Mouse (Mus musculus) liver, embryonic 11.5 days (tissue): ENCODE measurements around the gene Atf4. TPM values are rescaled to one million over a fixed set of nuclear protein-coding genes. Genes with fewer than 3 reads are reported as not detected.

Experiments used
- ATAC-seq: fragments of 200-750 bp; cut with Nextera tagmentation; replicated peaks from 2 replicates; pipeline ENCODE4 v1.8.0; 2017; ENCODE audit warnings: moderate number of reproducible peaks, mild to moderate bottlenecking, moderate TSS enrichment, moderate library complexity; ENCODE audit not compliant: low FRiP score
- DNase-seq: peaks from one replicate; pipeline ENCODE4 v3.0.0-alpha.2; 2017; ENCODE audit warnings: low spot score
- H3K27ac ChIP-seq: fragments of 300-500 bp; sonication (generic); 2 replicates; pipeline ENCODE4 v1.5.1; 2014; ENCODE audit warnings: mild to moderate bottlenecking, low read depth, low read length, control low read depth
- H3K27me3 ChIP-seq: fragments of 300-500 bp; sonication (generic); replicated peaks from 2 replicates; pipeline ENCODE4 v1.6.1; 2014; ENCODE audit warnings: low read length, mixed read lengths; ENCODE audit not compliant: control insufficient read depth, insufficient read depth
- H3K36me3 ChIP-seq: fragments of 300-500 bp; sonication (generic); 2 replicates; pipeline ENCODE4 v1.6.1; 2014; ENCODE audit warnings: mild to moderate bottlenecking, low read length, moderate library complexity, mixed read lengths; ENCODE audit not compliant: control insufficient read depth, insufficient read depth
- H3K4me1 ChIP-seq: fragments of 300-500 bp; sonication (generic); replicated peaks from 2 replicates; pipeline ENCODE4 v1.6.1; 2014; ENCODE audit warnings: low read length, mixed read lengths; ENCODE audit not compliant: control insufficient read depth, insufficient read depth
- H3K4me2 ChIP-seq: fragments of 300-500 bp; sonication (generic); 2 replicates; pipeline ENCODE4 v1.6.1; 2014; ENCODE audit warnings: mild to moderate bottlenecking, control low read depth, moderate library complexity
- H3K4me3 ChIP-seq: fragments of 300-500 bp; sonication (generic); 2 replicates; pipeline ENCODE4 v1.5.1; 2014; ENCODE audit warnings: low read depth, low read length, control low read depth
- H3K9ac ChIP-seq: fragments of 300-500 bp; sonication (generic); 2 replicates; pipeline ENCODE4 v1.6.1; 2014; ENCODE audit warnings: low read depth, low read length, control low read depth
- H3K9me3 ChIP-seq: fragments of 300-500 bp; sonication (generic); 2 replicates; pipeline ENCODE4 v1.6.1; 2016; ENCODE audit warnings: low read length, inconsistent platforms, mixed read lengths; ENCODE audit not compliant: control insufficient read depth
- WGBS: fragments of 180-500 bp; shearing (Covaris S2); extraction: QIAGEN DNeasy Blood & Tissue Kit; methylation state at CpG from one replicate; pipeline ENCODE4 v1.1.7; 2014; 5-methylcytosine and 5-hydroxymethylcytosine counted together
- polyA plus RNA-seq: library from polyadenylated mRNA; unstranded; fragments of >200 nt; fragmentation: Nextera tagmentation; extraction: Ambion mirVana; gene quantifications from 2 replicates; pipeline ENCODE4 v1.2.1, GENCODE M21; 2014

Atf4 gene
- polyA plus RNA-seq, 1 experiment from 2014 or later: 186 TPM

GRCm38 (mm10) chr15:80219705-80220657, 35.0 kb upstream of the Atf4 start:
- no peaks in the 10 kb centered on the region for H3K36me3 ChIP-seq
- peaks cover 7% of the 10 kb centered on the region for H3K4me1 ChIP-seq
- no peaks in the 10 kb centered on the region for H3K27me3 ChIP-seq
- DNase-seq: no peak
- H3K9me3 ChIP-seq: no peaks in the 10 kb centered on the region
- H3K9ac ChIP-seq: peak overlapping the region; percentile 13; the same call in 1 of the 2 replicates
- H3K4me2 ChIP-seq: peak overlapping the region; percentile 50
- H3K4me3 ChIP-seq: peak overlapping the region; percentile 2; the same call in 1 of the 2 replicates
- WGBS: 62% methylated on average over 4 of the region's 4 CpGs
- no peak for ATAC-seq
- no peak overlapping the region; the same call in 1 of the 2 replicates for H3K27ac ChIP-seq

GRCm38 (mm10) chr15:80221031-80221430, 34.0 kb upstream of the Atf4 start:
- ATAC-seq: no peak
- 65% methylated on average over 8 of the region's 8 CpGs for WGBS
- no peaks in the 10 kb centered on the region for H3K9me3 ChIP-seq

GRCm38 (mm10) chr15:80223751-80224150, 31.2 kb upstream of the Atf4 start:
- no peak overlapping the region for H3K4me3 ChIP-seq
- H3K4me1 ChIP-seq: peaks cover 7% of the 10 kb centered on the region
- H3K9me3 ChIP-seq: no peaks in the 10 kb centered on the region
- no peak overlapping the region for H3K9ac ChIP-seq
- H3K27ac ChIP-seq: no peak overlapping the region
- H3K36me3 ChIP-seq: no peaks in the 10 kb centered on the region
- DNase-seq (no peak), ATAC-seq (no peak)
- no peak overlapping the region for H3K4me2 ChIP-seq
- 77% methylated on average over 7 of the region's 7 CpGs for whole genome bisulfite sequencing
- H3K27me3 ChIP-seq: no peaks in the 10 kb centered on the region

More at GRCm38 (mm10) chr15:80221031-80221430, 34.0 kb upstream of the Atf4 start:
- Histone ChIP-seq H3K4me2 (no peak overlapping the region), H3K9ac (no peak overlapping the region), H3K27ac (no peak overlapping the region), H3K27me3 (no peaks in the 10 kb centered on the region), H3K36me3 (no peaks in the 10 kb centered on the region), H3K4me3 (no peak overlapping the region), H3K4me1 (peaks cover 7% of the 10 kb centered on the region)
- DNase-seq: no peak

GRCm38 (mm10) chr15:80225208-80225607, 29.8 kb upstream of the Atf4 start:
- H3K4me3 ChIP-seq: no peak overlapping the region
- no peaks in the 10 kb centered on the region for H3K9me3 ChIP-seq
- no peak overlapping the region for H3K27ac ChIP-seq
- no peak overlapping the region for H3K4me2 ChIP-seq
- 16% methylated on average over 9 of the region's 9 CpGs for WGBS
- H3K27me3 ChIP-seq: no peaks in the 10 kb centered on the region
- ATAC-seq (peak; percentile 61; the same call in 1 of the 2 replicates), DNase-seq (peak; percentile 84)
- no peak overlapping the region for H3K9ac ChIP-seq
- H3K4me1 ChIP-seq: no peaks in the 10 kb centered on the region
- H3K36me3 ChIP-seq: no peaks in the 10 kb centered on the region

GRCm38 (mm10) chr15:80225796-80226195, 29.2 kb upstream of the Atf4 start:
- WGBS: 45% methylated on average over 2 of the region's 2 CpGs
- no peak for DNase-seq

GRCm38 (mm10) chr15:80228071-80228800, 26.7 kb upstream of the Atf4 start:
- WGBS: 78% methylated on average over 17 of the region's 17 CpGs
- Histone ChIP-seq H3K4me3 (no peak overlapping the region), H3K36me3 (no peaks in the 10 kb centered on the region), H3K9me3 (no peaks in the 10 kb centered on the region), H3K27ac (no peak overlapping the region), H3K4me1 (peaks cover 6% of the 10 kb centered on the region), H3K4me2 (no peak overlapping the region), H3K27me3 (no peaks in the 10 kb centered on the region), H3K9ac (no peak overlapping the region)
- no peak for ATAC-seq
- DNase-seq: no peak

More at GRCm38 (mm10) chr15:80225796-80226195, 29.2 kb upstream of the Atf4 start:
- 0 out of 2 replicates have a peak, but pooled peaks have one; percentile 15 for ATAC-seq
- no peak overlapping the region for H3K4me3 ChIP-seq
- no peaks in the 10 kb centered on the region for H3K4me1 ChIP-seq
- H3K4me2 ChIP-seq: no peak overlapping the region
- H3K36me3 ChIP-seq: no peaks in the 10 kb centered on the region
- no peaks in the 10 kb centered on the region for H3K9me3 ChIP-seq
- H3K27me3 ChIP-seq: no peaks in the 10 kb centered on the region
- H3K9ac ChIP-seq: no peak overlapping the region
- no peak overlapping the region for H3K27ac ChIP-seq

- ATAC-seq: no peak
- Histone ChIP-seq H3K4me1 (peaks cover 18% of the 10 kb centered on the region), H3K36me3 (peaks cover 7% of the 10 kb centered on the region; the same call in 1 of the 2 replicates), H3K4me2 (no peak overlapping the region), H3K4me3 (no peak overlapping the region), H3K27ac (no peak overlapping the region), H3K9me3 (no peaks in the 10 kb centered on the region), H3K27me3 (no peaks in the 10 kb centered on the region), H3K9ac (no peak overlapping the region)
- no peak for DNase-seq
- 77% methylated on average over 2 of the region's 2 CpGs for WGBS
Observed at GRCm38 (mm10) chr15:80232331-80232730, 22.7 kb upstream of the Atf4 start.

GRCm38 (mm10) chr15:80233053-80233452, 21.9 kb upstream of the Atf4 start:
- ATAC-seq (no peak), DNase-seq (no peak)
- H3K27ac ChIP-seq: peak overlapping the region; percentile 53; the same call in 1 of the 2 replicates
- H3K4me1 ChIP-seq: peaks cover 18% of the 10 kb centered on the region
- H3K9me3 ChIP-seq: no peaks in the 10 kb centered on the region
- H3K27me3 ChIP-seq: no peaks in the 10 kb centered on the region
- peak overlapping the region; percentile 60 for H3K4me2 ChIP-seq
- no peak overlapping the region for H3K4me3 ChIP-seq
- WGBS: 80% methylated on average over 4 of the region's 4 CpGs
- H3K36me3 ChIP-seq: peaks cover 12% of the 10 kb centered on the region; the same call in 1 of the 2 replicates
- peak overlapping the region; percentile 2; the same call in 1 of the 2 replicates for H3K9ac ChIP-seq
